Mouse (Mus musculus) heart, embryonic 12.5 days (tissue): ENCODE measurements around the gene Cd300a. TPM values are rescaled to one million over a fixed set of nuclear protein-coding genes. Genes with fewer than 3 reads are reported as not detected.
"Not testable (repeated sequence)": the region's sequence is repeated elsewhere in the genome, so short reads cannot be mapped to it uniquely, and the experiment has no call there.

Source experiments
- ATAC-seq: fragments of 200-750 bp; cut with Nextera tagmentation; 2 replicates; pipeline ENCODE4 v1.8.0; 2017; ENCODE audit warnings: moderate TSS enrichment, moderate library complexity; ENCODE audit not compliant: insufficient number of reproducible peaks, low FRiP score
- H3K27ac ChIP-seq: fragments of 300-500 bp; sonication (generic); 2 replicates; pipeline ENCODE4 v1.5.1; 2016; ENCODE audit warnings: mild to moderate bottlenecking, moderate library complexity; ENCODE audit not compliant: poor library complexity, severe bottlenecking
- H3K27me3 ChIP-seq: fragments of 300-500 bp; sonication (generic); replicated peaks from 2 replicates; pipeline ENCODE4 v1.6.1; 2016; ENCODE audit warnings: mild to moderate bottlenecking, moderate library complexity
- H3K36me3 ChIP-seq: fragments of 300-500 bp; sonication (generic); 2 replicates; pipeline ENCODE4 v1.6.1; 2016; ENCODE audit warnings: mild to moderate bottlenecking, moderate library complexity
- H3K4me1 ChIP-seq: fragments of 300-500 bp; sonication (generic); replicated peaks from 2 replicates; pipeline ENCODE4 v1.6.1; 2016; ENCODE audit warnings: mild to moderate bottlenecking
- H3K4me2 ChIP-seq: fragments of 300-500 bp; sonication (generic); 2 replicates; pipeline ENCODE4 v1.6.1; 2016; ENCODE audit warnings: mild to moderate bottlenecking, moderate library complexity
- H3K4me3 ChIP-seq: fragments of 300-500 bp; sonication (generic); 2 replicates; pipeline ENCODE4 v1.5.1; 2016; ENCODE audit warnings: mild to moderate bottlenecking
- H3K9ac ChIP-seq: fragments of 300-500 bp; sonication (generic); 2 replicates; pipeline ENCODE4 v1.6.1; 2016; ENCODE audit warnings: mild to moderate bottlenecking, moderate library complexity
- H3K9me3 ChIP-seq: fragments of 300-500 bp; sonication (generic); replicated peaks from 2 replicates; pipeline ENCODE4 v1.6.1; 2016; ENCODE audit warnings: mild to moderate bottlenecking, moderate library complexity
- WGBS: fragments of 180-500 bp; shearing (Covaris S2); methylation state at CpG from one replicate; pipeline ENCODE4 v1.1.7; 2016; 5-methylcytosine and 5-hydroxymethylcytosine counted together
- polyA plus RNA-seq: library from polyadenylated mRNA; unstranded; fragments of >200 nt; fragmentation: Nextera tagmentation; extraction: Ambion mirVana; gene quantifications from 2 replicates; pipeline ENCODE4 v1.2.1, GENCODE M21; 2016

The Cd300a gene
- polyA plus RNA-seq, 1 experiment from 2014 or later, result 0.40 TPM

GRCm38 (mm10) chr11:114909538-114909937 is 19.7 kb downstream of the Cd300a start:
- not testable (repeated sequence) for H3K36me3 ChIP-seq, H3K27ac ChIP-seq, H3K9me3 ChIP-seq, H3K4me2 ChIP-seq, H3K27me3 ChIP-seq, ATAC-seq, H3K9ac ChIP-seq, H3K4me3 ChIP-seq, H3K4me1 ChIP-seq
- 32% methylated on average over 3 of the region's 3 CpGs for WGBS

- no peaks in the 10 kb centered on the region for H3K9me3 ChIP-seq
- H3K4me2 ChIP-seq, result no peak overlapping the region
- no peaks in the 10 kb centered on the region for H3K27me3 ChIP-seq
- H3K9ac ChIP-seq, result no peak overlapping the region
- H3K4me3 ChIP-seq, result no peak overlapping the region
- ATAC-seq, result peak; percentile 18; the same call in 1 of the 2 replicates
- no peak overlapping the region for H3K27ac ChIP-seq
- H3K4me1 ChIP-seq, result peaks cover 15% of the 10 kb centered on the region
- 4% methylated on average over 9 of the region's 9 CpGs for WGBS
- no peaks in the 10 kb centered on the region for H3K36me3 ChIP-seq
These were observed 23.0 kb downstream of the Cd300a start for GRCm38 (mm10) chr11:114912847-114913246.

- Histone ChIP-seq H3K4me2 (no peak overlapping the region), H3K4me1 (peaks cover 15% of the 10 kb centered on the region), H3K36me3 (no peaks in the 10 kb centered on the region), H3K4me3 (no peak overlapping the region), H3K27ac (no peak overlapping the region), H3K9me3 (peaks cover 3% of the 10 kb centered on the region; the same call in 1 of the 2 replicates), H3K9ac (no peak overlapping the region), H3K27me3 (no peaks in the 10 kb centered on the region)
- no peak for ATAC-seq
- 21% methylated on average over 7 of the region's 7 CpGs for WGBS
These were observed 25.1 kb downstream of the Cd300a start for GRCm38 (mm10) chr11:114914978-114915377.

- H3K4me2 ChIP-seq, result no peak overlapping the region
- 65% methylated on average over 6 of the region's 6 CpGs for WGBS
- H3K4me3 ChIP-seq, result no peak overlapping the region
- ATAC-seq, result no peak
- H3K4me1 ChIP-seq, result peaks cover 15% of the 10 kb centered on the region
- H3K9ac ChIP-seq, result no peak overlapping the region
- H3K9me3 ChIP-seq, result peaks cover 3% of the 10 kb centered on the region; the same call in 1 of the 2 replicates
- H3K27ac ChIP-seq, result no peak overlapping the region
- H3K27me3 ChIP-seq, result no peaks in the 10 kb centered on the region
- H3K36me3 ChIP-seq, result no peaks in the 10 kb centered on the region
These were observed 27.3 kb downstream of the Cd300a start for GRCm38 (mm10) chr11:114917120-114917519.

DNA sequence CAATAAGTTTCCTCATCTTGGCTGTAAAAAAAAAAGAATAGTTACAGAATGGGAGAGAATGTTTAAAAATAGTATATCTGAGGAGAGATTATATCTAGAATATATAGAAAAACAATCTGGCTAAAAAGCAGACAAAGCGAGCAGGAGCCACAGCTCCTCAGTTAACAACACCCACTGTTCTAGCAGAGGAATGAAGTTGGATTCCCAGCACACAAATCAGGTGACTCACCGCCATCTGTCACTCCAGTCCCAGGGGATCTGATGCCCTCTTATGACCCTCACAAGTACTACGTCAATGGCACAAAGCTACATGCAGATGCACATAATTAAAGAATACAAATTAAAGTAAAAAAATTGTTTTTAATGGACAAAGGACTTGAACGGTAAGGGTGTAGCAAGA is 32.6 kb downstream of the Cd300a start:
- Histone ChIP-seq H3K9ac (no peak overlapping the region), H3K27ac (no peak overlapping the region), H3K9me3 (peaks cover 6% of the 10 kb centered on the region; the same call in 1 of the 2 replicates), H3K4me2 (no peak overlapping the region), H3K27me3 (no peaks in the 10 kb centered on the region), H3K4me1 (no peaks in the 10 kb centered on the region), H3K36me3 (no peaks in the 10 kb centered on the region), H3K4me3 (no peak overlapping the region)
- WGBS, result 76% methylated on average over 4 of the region's 4 CpGs
- no peak for ATAC-seq

- no peak for ATAC-seq
These were observed 34.1 kb downstream of the Cd300a start for GRCm38 (mm10) chr11:114923961-114924360.

GRCm38 (mm10) chr11:114929581-114929980 is 39.7 kb downstream of the Cd300a start:
- H3K4me3 ChIP-seq, result no peak overlapping the region
- no peak overlapping the region for H3K4me2 ChIP-seq
- peaks cover 31% of the 10 kb centered on the region for H3K4me1 ChIP-seq
- no peaks in the 10 kb centered on the region for H3K27me3 ChIP-seq
- peak overlapping the region; percentile 70; the same call in 1 of the 2 replicates for H3K27ac ChIP-seq
- no peaks in the 10 kb centered on the region for H3K36me3 ChIP-seq
- H3K9me3 ChIP-seq, result no peaks in the 10 kb centered on the region
- 58% methylated on average over 2 of the region's 2 CpGs for WGBS
- ATAC-seq, result no peak
- H3K9ac ChIP-seq, result no peak overlapping the region

More at GRCm38 (mm10) chr11:114923961-114924360, 34.1 kb downstream of the Cd300a start:
- Histone ChIP-seq H3K4me3 (no peak overlapping the region), H3K9me3 (peaks cover 5% of the 10 kb centered on the region; the same call in 1 of the 2 replicates), H3K36me3 (no peaks in the 10 kb centered on the region), H3K4me2 (no peak overlapping the region), H3K4me1 (peaks cover 10% of the 10 kb centered on the region), H3K27ac (no peak overlapping the region), H3K27me3 (no peaks in the 10 kb centered on the region), H3K9ac (no peak overlapping the region)
- WGBS, result 61% methylated on average over 4 of the region's 4 CpGs

DNA sequence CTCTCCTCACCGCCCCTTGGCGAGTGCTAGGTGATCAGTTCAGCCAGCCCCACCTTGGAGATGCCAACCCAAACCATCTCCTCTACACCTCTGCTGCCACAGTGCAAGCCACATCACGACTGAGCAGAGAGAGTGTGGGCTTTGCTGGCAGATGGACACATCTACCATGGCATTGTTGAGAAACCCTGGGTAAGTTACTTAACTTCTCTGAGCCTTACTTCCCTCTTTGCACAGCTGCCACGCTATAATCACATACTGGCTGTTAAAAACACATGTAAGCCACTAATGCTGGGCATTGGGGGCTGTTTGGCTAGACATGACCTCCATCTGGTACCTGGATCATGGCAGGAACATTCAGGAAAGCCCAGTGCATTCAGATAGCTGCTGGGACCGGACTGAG is 41.2 kb downstream of the Cd300a start:
- Histone ChIP-seq H3K36me3 (no peaks in the 10 kb centered on the region), H3K4me1 (peaks cover 31% of the 10 kb centered on the region), H3K27me3 (no peaks in the 10 kb centered on the region), H3K4me2 (no peak overlapping the region), H3K9ac (no peak overlapping the region), H3K4me3 (no peak overlapping the region), H3K27ac (no peak overlapping the region), H3K9me3 (no peaks in the 10 kb centered on the region)
- 83% methylated on average over 5 of the region's 5 CpGs for WGBS
- ATAC-seq, result no peak

GRCm38 (mm10) chr11:114933591-114933990 is 43.8 kb downstream of the Cd300a start:
- no peak overlapping the region for H3K9ac ChIP-seq
- no peaks in the 10 kb centered on the region for H3K27me3 ChIP-seq
- no peaks in the 10 kb centered on the region for H3K36me3 ChIP-seq
- no peak for ATAC-seq
- peaks cover 25% of the 10 kb centered on the region for H3K4me1 ChIP-seq
- H3K9me3 ChIP-seq, result no peaks in the 10 kb centered on the region
- WGBS, result 73% methylated on average over 4 of the region's 4 CpGs
- H3K4me2 ChIP-seq, result no peak overlapping the region
- H3K27ac ChIP-seq, result no peak overlapping the region
- no peak overlapping the region for H3K4me3 ChIP-seq

GRCm38 (mm10) chr11:114934144-114934543 is 44.3 kb downstream of the Cd300a start, which contains the start of gene Cd300lb:
Gene Cd300lb (minus strand): TSS chr11:114934386.
- H3K4me2 ChIP-seq, result no peak within 1 kb of the TSS
- WGBS, result 36% methylated on average over 6 of the region's 6 CpGs
- H3K9me3 ChIP-seq, result no peaks in the 10 kb centered on the region
- no peak within 1 kb of the TSS for H3K4me3 ChIP-seq
- ATAC-seq, result no peak
- no peaks in the 10 kb centered on the region for H3K27me3 ChIP-seq
- no peaks in the 10 kb centered on the region for H3K36me3 ChIP-seq
- H3K9ac ChIP-seq, result no peak within 1 kb of the TSS
- peaks cover 20% of the 10 kb centered on the region for H3K4me1 ChIP-seq
- H3K27ac ChIP-seq, result no peak within 1 kb of the TSS
